Mouse (Mus musculus) midbrain, embryonic 10.5 days (tissue): ENCODE results near the gene Dlg2. TPM values are rescaled to one million over a fixed set of nuclear protein-coding genes. Genes with fewer than 3 reads are reported as not detected.

Source experiments
- DNase-seq: peaks from one replicate; pipeline ENCODE4 v3.0.0-alpha.2; 2017; ENCODE audit warnings: low spot score
- H3K27ac ChIP-seq: fragments of 300-500 bp; sonication (generic); replicated peaks from 2 replicates; pipeline ENCODE4 v1.5.1; 2016; ENCODE audit warnings: mild to moderate bottlenecking
- H3K27me3 ChIP-seq: fragments of 300-500 bp; sonication (generic); 2 replicates; pipeline ENCODE4 v1.6.1; 2016; ENCODE audit warnings: low read depth, mild to moderate bottlenecking; ENCODE audit not compliant: poor library complexity, severe bottlenecking
- H3K36me3 ChIP-seq: fragments of 300-500 bp; sonication (generic); 2 replicates; pipeline ENCODE4 v1.6.1; 2016; ENCODE audit warnings: mild to moderate bottlenecking, moderate library complexity
- H3K4me1 ChIP-seq: fragments of 300-500 bp; sonication (generic); 2 replicates; pipeline ENCODE4 v1.6.1; 2016
- H3K4me3 ChIP-seq: fragments of 300-500 bp; sonication (generic); 2 replicates; pipeline ENCODE4 v1.5.1; 2016; ENCODE audit warnings: mild to moderate bottlenecking, moderate library complexity
- H3K9me3 ChIP-seq: fragments of 300-500 bp; sonication (generic); replicated peaks from 2 replicates; pipeline ENCODE4 v1.6.1; 2016; ENCODE audit warnings: mild to moderate bottlenecking
- WGBS: fragments of 180-500 bp; shearing (Covaris S2); methylation state at CpG from one replicate; pipeline ENCODE4 v1.1.7; 2016; 5-methylcytosine and 5-hydroxymethylcytosine counted together
- polyA plus RNA-seq: library from polyadenylated mRNA; unstranded; fragments of >200 nt; fragmentation: Nextera tagmentation; extraction: Ambion mirVana; gene quantifications from 2 replicates; pipeline ENCODE4 v1.2.1, GENCODE M21; 2016

The Dlg2 gene
- polyA plus RNA-seq, 1 experiment from 2014 or later: 1.1 TPM

- Histone ChIP-seq H3K9me3 (no peaks in the 10 kb centered on the region), H3K27ac (no peak overlapping the region), H3K4me1 (no peaks in the 10 kb centered on the region), H3K36me3 (no peaks in the 10 kb centered on the region), H3K27me3 (no peaks in the 10 kb centered on the region), H3K4me3 (no peak overlapping the region)
- 88% methylated on average over 3 of the region's 3 CpGs for WGBS
- DNase-seq: no peak
Measured at GRCm38 (mm10) chr7:92288814-92289213, 1812.3 kb downstream of the Dlg2 start.

- no peak overlapping the region for H3K27ac ChIP-seq
Measured at GRCm38 (mm10) chr7:92292918-92293518, 1816.5 kb downstream of the Dlg2 start.

GRCm38 (mm10) chr7:92301046-92301445, 1824.6 kb downstream of the Dlg2 start:
- WGBS: 63% methylated on average over 2 of the region's 2 CpGs
- H3K4me1 ChIP-seq: no peaks in the 10 kb centered on the region
- no peaks in the 10 kb centered on the region for H3K36me3 ChIP-seq
- no peak for DNase-seq
- H3K9me3 ChIP-seq: no peaks in the 10 kb centered on the region
- H3K4me3 ChIP-seq: no peak overlapping the region
- H3K27me3 ChIP-seq: no peaks in the 10 kb centered on the region
- H3K27ac ChIP-seq: no peak overlapping the region

More at GRCm38 (mm10) chr7:92292918-92293518, 1816.5 kb downstream of the Dlg2 start:
- Histone ChIP-seq H3K27me3 (no peaks in the 10 kb centered on the region), H3K36me3 (no peaks in the 10 kb centered on the region), H3K4me1 (no peaks in the 10 kb centered on the region), H3K9me3 (no peaks in the 10 kb centered on the region), H3K4me3 (no peak overlapping the region)
- no peak for DNase-seq
- WGBS: 86% methylated on average over 8 of the region's 8 CpGs

GRCm38 (mm10) chr7:92307634-92308033, 1831.2 kb downstream of the Dlg2 start:
- Histone ChIP-seq H3K9me3 (no peaks in the 10 kb centered on the region), H3K4me3 (no peak overlapping the region), H3K4me1 (no peaks in the 10 kb centered on the region), H3K27ac (no peak overlapping the region), H3K36me3 (no peaks in the 10 kb centered on the region), H3K27me3 (no peaks in the 10 kb centered on the region)
- 88% methylated on average over 2 of the region's 2 CpGs for WGBS
- no peak for DNase-seq

- no peaks in the 10 kb centered on the region for H3K36me3 ChIP-seq
- H3K27ac ChIP-seq: no peak overlapping the region
- no peaks in the 10 kb centered on the region for H3K9me3 ChIP-seq
- no peaks in the 10 kb centered on the region for H3K27me3 ChIP-seq
- WGBS: 78% methylated on average over 2 of the region's 2 CpGs
- H3K4me1 ChIP-seq: no peaks in the 10 kb centered on the region
- no peak for DNase-seq
- no peak overlapping the region for H3K4me3 ChIP-seq
Measured at GRCm38 (mm10) chr7:92308168-92308567, 1831.7 kb downstream of the Dlg2 start.

- Histone ChIP-seq H3K27me3 (no peaks in the 10 kb centered on the region), H3K4me3 (no peak overlapping the region), H3K36me3 (no peaks in the 10 kb centered on the region), H3K27ac (no peak overlapping the region), H3K9me3 (no peaks in the 10 kb centered on the region), H3K4me1 (no peaks in the 10 kb centered on the region)
- 85% methylated on average over 6 of the region's 6 CpGs for WGBS
- no peak for DNase-seq
Measured at GRCm38 (mm10) chr7:92316389-92316788, 1839.9 kb downstream of the Dlg2 start.

- no peak for DNase-seq
- Histone ChIP-seq H3K9me3 (no peaks in the 10 kb centered on the region), H3K4me1 (0 out of 2 replicates have a peak, but pooled peaks cover 3% of the 10 kb centered on the region), H3K27me3 (no peaks in the 10 kb centered on the region), H3K27ac (no peak overlapping the region), H3K36me3 (no peaks in the 10 kb centered on the region), H3K4me3 (no peak overlapping the region)
- WGBS: 83% methylated on average over 1 of the region's 1 CpGs
Measured at GRCm38 (mm10) chr7:92319469-92319868, 1843.0 kb downstream of the Dlg2 start.

- Histone ChIP-seq H3K4me1 (0 out of 2 replicates have a peak, but pooled peaks cover 3% of the 10 kb centered on the region), H3K27me3 (no peaks in the 10 kb centered on the region), H3K27ac (no peak overlapping the region), H3K4me3 (no peak overlapping the region), H3K9me3 (no peaks in the 10 kb centered on the region), H3K36me3 (no peaks in the 10 kb centered on the region)
- DNase-seq: no peak
Measured at GRCm38 (mm10) chr7:92320181-92320580, 1843.7 kb downstream of the Dlg2 start.

GRCm38 (mm10) chr7:92321786-92322185, 1845.3 kb downstream of the Dlg2 start:
- Histone ChIP-seq H3K4me1 (0 out of 2 replicates have a peak, but pooled peaks cover 3% of the 10 kb centered on the region), H3K27me3 (no peaks in the 10 kb centered on the region), H3K9me3 (no peaks in the 10 kb centered on the region), H3K27ac (no peak overlapping the region), H3K36me3 (no peaks in the 10 kb centered on the region), H3K4me3 (no peak overlapping the region)
- WGBS: 88% methylated on average over 2 of the region's 2 CpGs
- no peak for DNase-seq

- Histone ChIP-seq H3K4me1 (0 out of 2 replicates have a peak, but pooled peaks cover 3% of the 10 kb centered on the region), H3K9me3 (no peaks in the 10 kb centered on the region), H3K27me3 (no peaks in the 10 kb centered on the region), H3K4me3 (no peak overlapping the region), H3K27ac (no peak overlapping the region), H3K36me3 (no peaks in the 10 kb centered on the region)
- WGBS: 81% methylated on average over 13 of the region's 13 CpGs
- no peak for DNase-seq
Measured at GRCm38 (mm10) chr7:92322342-92323069, 1846.0 kb downstream of the Dlg2 start.

GRCm38 (mm10) chr7:92323710-92324109, 1847.2 kb downstream of the Dlg2 start:
- H3K36me3 ChIP-seq: no peaks in the 10 kb centered on the region
- H3K4me3 ChIP-seq: no peak overlapping the region
- no peaks in the 10 kb centered on the region for H3K27me3 ChIP-seq
- H3K4me1 ChIP-seq: 0 out of 2 replicates have a peak, but pooled peaks cover 3% of the 10 kb centered on the region
- no peak overlapping the region for H3K27ac ChIP-seq
- H3K9me3 ChIP-seq: no peaks in the 10 kb centered on the region
- 54% methylated on average over 4 of the region's 4 CpGs for WGBS
- DNase-seq: no peak

- no peak for DNase-seq
Measured at GRCm38 (mm10) chr7:92327343-92327896, 1850.9 kb downstream of the Dlg2 start.

More at GRCm38 (mm10) chr7:92327343-92327896, 1850.9 kb downstream of the Dlg2 start:
- 0 out of 2 replicates have a peak, but pooled peaks cover under 1% of the 10 kb centered on the region for H3K4me1 ChIP-seq
- H3K27ac ChIP-seq: no peak overlapping the region
- no peak overlapping the region for H3K4me3 ChIP-seq
- H3K27me3 ChIP-seq: no peaks in the 10 kb centered on the region
- WGBS: 68% methylated on average over 2 of the region's 2 CpGs
- no peaks in the 10 kb centered on the region for H3K9me3 ChIP-seq
- H3K36me3 ChIP-seq: no peaks in the 10 kb centered on the region
